Mouse (Mus musculus): ENCODE results near the gene Ralgapa2. TPM values are rescaled to one million over a fixed set of nuclear protein-coding genes. Genes with fewer than 3 reads are reported as not detected.

Gene Ralgapa2
- polyA plus RNA-seq, 1 experiment from 2014 or later, result 4.9 TPM

GRCm38 (mm10) chr2:146217227-146217980, 294.7 kb downstream of the Ralgapa2 start:
- Histone ChIP-seq H3K9ac (ENCODE audit: low read depth, low read length) (no peak overlapping the region), H3K27me3 (replicated peaks; ENCODE audit: control insufficient read depth, insufficient read depth, low read length) (peaks cover 73% of the 10 kb centered on the region), H3K4me1 (replicated peaks; ENCODE audit: control insufficient read depth, insufficient read depth, low read length) (peaks cover 9% of the 10 kb centered on the region), H3K4me2 (replicated peaks; ENCODE audit: low read depth) (no peak overlapping the region), H3K9me3 (ENCODE audit: control insufficient read depth) (no peaks in the 10 kb centered on the region), H3K4me3 (ENCODE audit: low read depth, low read length) (no peak overlapping the region), H3K27ac (ENCODE audit: low read depth, low read length) (no peak overlapping the region), H3K36me3 (ENCODE audit: control insufficient read depth, insufficient read depth) (no peaks in the 10 kb centered on the region)
- TF ChIP-seq CTCF (IDR thresholded peaks at IDR 0.05; ENCODE audit: low read depth), result no peak
- ATAC-seq, result no peak
- 1% methylated on average over 16 of the region's 16 CpGs for WGBS

GRCm38 (mm10) chr2:146216111-146217064, 295.8 kb downstream of the Ralgapa2 start:
- H3K4me2 ChIP-seq (replicated peaks; ENCODE audit: low read depth), result no peak overlapping the region
- TF ChIP-seq CTCF (IDR thresholded peaks at IDR 0.05; ENCODE audit: low read depth), result no peak
- no peak for ATAC-seq
- H3K4me1 ChIP-seq (replicated peaks; ENCODE audit: control insufficient read depth, insufficient read depth, low read length), result peaks cover 6% of the 10 kb centered on the region
- no peak overlapping the region for H3K27ac ChIP-seq (ENCODE audit: low read depth, low read length)
- 24% methylated on average over 14 of the region's 14 CpGs for WGBS
- no peak overlapping the region for H3K4me3 ChIP-seq (ENCODE audit: low read depth, low read length)
- no peaks in the 10 kb centered on the region for H3K36me3 ChIP-seq (ENCODE audit: control insufficient read depth, insufficient read depth)
- H3K27me3 ChIP-seq (replicated peaks; ENCODE audit: control insufficient read depth, insufficient read depth, low read length), result peaks cover 64% of the 10 kb centered on the region
- no peaks in the 10 kb centered on the region for H3K9me3 ChIP-seq (ENCODE audit: control insufficient read depth)
- H3K9ac ChIP-seq (ENCODE audit: low read depth, low read length), result no peak overlapping the region

- Histone ChIP-seq H3K9ac (ENCODE audit: low read depth, low read length) (no peak overlapping the region), H3K4me1 (replicated peaks; ENCODE audit: control insufficient read depth, insufficient read depth, low read length) (no peaks in the 10 kb centered on the region; the same call in 1 of the 2 replicates), H3K27me3 (replicated peaks; ENCODE audit: control insufficient read depth, insufficient read depth, low read length) (peaks cover 52% of the 10 kb centered on the region), H3K36me3 (ENCODE audit: control insufficient read depth, insufficient read depth) (no peaks in the 10 kb centered on the region), H3K4me2 (replicated peaks; ENCODE audit: low read depth) (no peak overlapping the region), H3K27ac (ENCODE audit: low read depth, low read length) (no peak overlapping the region), H3K4me3 (ENCODE audit: low read depth, low read length) (no peak overlapping the region), H3K9me3 (ENCODE audit: control insufficient read depth) (no peaks in the 10 kb centered on the region)
- ATAC-seq, result peak; percentile 19; the same call in 1 of the 2 replicates
- WGBS, result 3% methylated on average over 9 of the region's 9 CpGs
- TF ChIP-seq CTCF (IDR thresholded peaks at IDR 0.05; ENCODE audit: low read depth), result peak; percentile 87
Observed at GRCm38 (mm10) chr2:146214715-146215114, 297.4 kb downstream of the Ralgapa2 start.

GRCm38 (mm10) chr2:146210968-146211367, 301.2 kb downstream of the Ralgapa2 start:
- Histone ChIP-seq H3K27ac (ENCODE audit: low read depth, low read length) (no peak overlapping the region), H3K4me2 (replicated peaks; ENCODE audit: low read depth) (no peak overlapping the region), H3K4me3 (ENCODE audit: low read depth, low read length) (no peak overlapping the region), H3K36me3 (ENCODE audit: control insufficient read depth, insufficient read depth) (no peaks in the 10 kb centered on the region), H3K4me1 (replicated peaks; ENCODE audit: control insufficient read depth, insufficient read depth, low read length) (no peaks in the 10 kb centered on the region), H3K9ac (ENCODE audit: low read depth, low read length) (no peak overlapping the region), H3K9me3 (ENCODE audit: control insufficient read depth) (no peaks in the 10 kb centered on the region), H3K27me3 (replicated peaks; ENCODE audit: control insufficient read depth, insufficient read depth, low read length) (peaks cover 19% of the 10 kb centered on the region)
- TF ChIP-seq CTCF (IDR thresholded peaks at IDR 0.05; ENCODE audit: low read depth), result no peak
- 54% methylated on average over 4 of the region's 4 CpGs for WGBS
- ATAC-seq, result no peak

- no peak for ATAC-seq
- no peak overlapping the region for H3K4me2 ChIP-seq (replicated peaks; ENCODE audit: low read depth)
- H3K4me1 ChIP-seq (replicated peaks; ENCODE audit: control insufficient read depth, insufficient read depth, low read length), result no peaks in the 10 kb centered on the region
- no peak overlapping the region for H3K27ac ChIP-seq (ENCODE audit: low read depth, low read length)
- 59% methylated on average over 7 of the region's 7 CpGs for WGBS
- H3K27me3 ChIP-seq (replicated peaks; ENCODE audit: control insufficient read depth, insufficient read depth, low read length), result no peaks in the 10 kb centered on the region
- TF ChIP-seq CTCF (IDR thresholded peaks at IDR 0.05; ENCODE audit: low read depth), result no peak
- H3K9me3 ChIP-seq (ENCODE audit: control insufficient read depth), result no peaks in the 10 kb centered on the region
- H3K36me3 ChIP-seq (ENCODE audit: control insufficient read depth, insufficient read depth), result no peaks in the 10 kb centered on the region
- no peak overlapping the region for H3K9ac ChIP-seq (ENCODE audit: low read depth, low read length)
- no peak overlapping the region for H3K4me3 ChIP-seq (ENCODE audit: low read depth, low read length)
Observed at GRCm38 (mm10) chr2:146197947-146198346, 314.2 kb downstream of the Ralgapa2 start.

- TF ChIP-seq CTCF (IDR thresholded peaks at IDR 0.05; ENCODE audit: low read depth), result no peak
- Histone ChIP-seq H3K9me3 (ENCODE audit: control insufficient read depth) (no peaks in the 10 kb centered on the region), H3K4me2 (replicated peaks; ENCODE audit: low read depth) (no peak overlapping the region), H3K9ac (ENCODE audit: low read depth, low read length) (no peak overlapping the region), H3K27ac (ENCODE audit: low read depth, low read length) (no peak overlapping the region), H3K4me3 (ENCODE audit: low read depth, low read length) (no peak overlapping the region), H3K27me3 (replicated peaks; ENCODE audit: control insufficient read depth, insufficient read depth, low read length) (no peaks in the 10 kb centered on the region), H3K4me1 (replicated peaks; ENCODE audit: control insufficient read depth, insufficient read depth, low read length) (no peaks in the 10 kb centered on the region), H3K36me3 (ENCODE audit: control insufficient read depth, insufficient read depth) (no peaks in the 10 kb centered on the region)
- no peak for ATAC-seq
- WGBS, result 88% methylated on average over 11 of the region's 11 CpGs
Observed at GRCm38 (mm10) chr2:146196126-146196525, 316.0 kb downstream of the Ralgapa2 start.
